Mouse (Mus musculus): ENCODE measurements at regions not wholly inside any gene's neighbourhood (a gene's known extent, or its start where the extent isn't known, plus 50 kb on each side); places are given as distances from the start of the nearest gene placed in this dataset.

- no peak for DNase-seq (ENCODE audit: low spot score in 2 of 2)
Observed at GRCm38 (mm10) chr3:147444005-147444763, 592.0 kb downstream of the Ttll7 start.

- DNase-seq (ENCODE audit: low spot score in 2 of 2) = no peak
Observed at GRCm38 (mm10) chr3:147445066-147445844, 593.1 kb downstream of the Ttll7 start.

GRCm38 (mm10) chr3:147445884-147446283 lies 593.7 kb downstream of the Ttll7 start:
- DNase-seq (ENCODE audit: low spot score in 2 of 2) = no peak

- DNase-seq (ENCODE audit: low spot score in 2 of 2) = no peak
Observed at GRCm38 (mm10) chr3:147452176-147452575, 600.0 kb downstream of the Ttll7 start.

- DNase-seq (ENCODE audit: low spot score in 2 of 2) = peak; percentile 31 to 32
Observed at GRCm38 (mm10) chr3:147455383-147455782, 603.2 kb downstream of the Ttll7 start.

GRCm38 (mm10) chr3:147456294-147456693 lies 604.1 kb downstream of the Ttll7 start:
- no peak for DNase-seq (ENCODE audit: low spot score in 2 of 2)

- no peak for DNase-seq (ENCODE audit: low spot score in 2 of 2)
Observed at GRCm38 (mm10) chr3:147458115-147458514, 605.9 kb downstream of the Ttll7 start.

- no peak for DNase-seq (ENCODE audit: low spot score in 2 of 2)
Observed at GRCm38 (mm10) chr3:147479890-147480289, 627.7 kb downstream of the Ttll7 start.

Measured in right cerebral cortex, postnatal 10 days (tissue).